Mouse (Mus musculus) lung, embryonic 16.5 days (tissue): ENCODE data around the gene Lman1l. TPM values are rescaled to one million over a fixed set of nuclear protein-coding genes. Genes with fewer than 3 reads are reported as not detected.

Experiments
- ATAC-seq: fragments of 200-750 bp; cut with Nextera tagmentation; 2 replicates; pipeline ENCODE4 v1.8.0; 2017; ENCODE audit warnings: low read depth, mild to moderate bottlenecking, moderate library complexity
- H3K27ac ChIP-seq: fragments of 300-500 bp; sonication (generic); 2 replicates; pipeline ENCODE4 v1.5.1; 2014; ENCODE audit warnings: mild to moderate bottlenecking, control low read depth, low read length
- H3K27me3 ChIP-seq: fragments of 300-500 bp; sonication (generic); 2 replicates; pipeline ENCODE4 v1.6.1; 2014; ENCODE audit warnings: low read depth, low read length, mixed read lengths; ENCODE audit not compliant: control insufficient read depth, insufficient read depth
- H3K36me3 ChIP-seq: fragments of 300-500 bp; sonication (generic); 2 replicates; pipeline ENCODE4 v1.6.1; 2014; ENCODE audit warnings: low read length; ENCODE audit not compliant: control insufficient read depth, insufficient read depth
- H3K4me1 ChIP-seq: fragments of 300-500 bp; sonication (generic); replicated peaks from 2 replicates; pipeline ENCODE4 v1.6.1; 2014; ENCODE audit warnings: low read length, mixed read lengths; ENCODE audit not compliant: control insufficient read depth, insufficient read depth
- H3K4me2 ChIP-seq: fragments of 300-500 bp; sonication (generic); 2 replicates; pipeline ENCODE4 v1.6.1; 2014; ENCODE audit warnings: low read depth, low read length, control low read depth
- H3K4me3 ChIP-seq: fragments of 300-500 bp; sonication (generic); 2 replicates; pipeline ENCODE4 v1.5.1; 2014; ENCODE audit warnings: mild to moderate bottlenecking, low read length, control low read depth
- H3K9ac ChIP-seq: fragments of 300-500 bp; sonication (generic); 2 replicates; pipeline ENCODE4 v1.6.1; 2014; ENCODE audit warnings: low read length, control low read depth
- H3K9me3 ChIP-seq: fragments of 300-500 bp; sonication (generic); 2 replicates; pipeline ENCODE4 v1.6.1; 2016; ENCODE audit warnings: low read length; ENCODE audit not compliant: control insufficient read depth
- WGBS: fragments of 180-500 bp; shearing (Covaris S2); extraction: QIAGEN DNeasy Blood & Tissue Kit; methylation state at CpG from one replicate; pipeline ENCODE4 v1.1.7; 2014; 5-methylcytosine and 5-hydroxymethylcytosine counted together
- polyA plus RNA-seq: library from polyadenylated mRNA; unstranded; fragments of >200 nt; fragmentation: Nextera tagmentation; extraction: Ambion mirVana; gene quantifications from 2 replicates; pipeline ENCODE4 v1.2.1, GENCODE M21; 2015

Gene Lman1l
- polyA plus RNA-seq, 1 experiment from 2014 or later = not detected

DNA sequence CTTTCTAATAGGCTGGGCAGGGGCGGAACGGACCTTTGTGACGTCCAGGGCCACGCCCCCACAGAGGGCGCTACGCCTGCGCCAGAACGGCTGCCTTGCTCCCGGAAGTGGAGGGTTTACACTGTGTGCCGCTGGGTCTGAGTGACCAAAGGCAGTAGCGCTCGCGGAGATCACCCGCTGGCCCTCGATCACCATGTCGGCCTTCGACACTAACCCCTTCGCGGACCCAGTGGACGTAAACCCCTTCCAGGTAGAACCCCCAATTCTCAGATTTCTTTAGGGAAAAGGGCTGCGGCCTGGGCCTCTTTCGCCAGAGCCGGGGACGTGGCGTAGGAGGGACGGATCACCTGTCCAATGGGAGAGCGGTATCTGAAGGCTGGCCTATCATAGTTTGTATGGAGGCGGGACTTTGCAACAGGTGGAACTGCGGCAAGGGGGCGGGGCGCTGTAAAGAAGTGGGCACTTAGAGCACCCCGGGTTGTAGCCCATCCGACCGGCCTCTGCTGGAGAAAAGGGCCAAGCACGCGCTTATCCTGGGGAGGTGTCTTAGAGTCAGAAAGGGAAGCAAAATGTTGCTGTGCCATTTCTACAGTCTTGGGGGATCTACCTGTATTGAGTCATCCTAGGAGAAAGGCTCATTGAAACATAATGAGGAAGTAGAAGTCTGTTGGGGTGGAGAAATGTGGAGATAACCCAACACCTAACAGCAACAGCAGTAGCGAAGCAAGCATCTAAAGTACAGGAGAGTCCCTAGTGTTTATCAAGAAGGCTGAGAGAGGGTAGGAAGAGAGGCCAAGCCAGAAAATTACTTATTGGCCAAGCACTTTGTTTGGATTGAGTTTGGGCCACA is 59.5 kb downstream of the Lman1l start, which contains the start of gene Scamp2:
TSS of gene Scamp2 (plus strand) at position 83 of the 850 bp plus-strand sequence.
- no peaks in the 10 kb centered on the region for H3K9me3 ChIP-seq
- peak within 1 kb of the TSS; percentile 74 for H3K4me3 ChIP-seq
- ATAC-seq = peak; percentile 99
- H3K9ac ChIP-seq = peak within 1 kb of the TSS; percentile 79
- peak within 1 kb of the TSS; percentile 63 for H3K4me2 ChIP-seq
- no peaks in the 10 kb centered on the region for H3K36me3 ChIP-seq
- H3K27ac ChIP-seq = peak within 1 kb of the TSS; percentile 67
- no peaks in the 10 kb centered on the region for H3K27me3 ChIP-seq
- WGBS = 1% methylated on average over 37 of the region's 37 CpGs
- H3K4me1 ChIP-seq = peaks cover 19% of the 10 kb centered on the region

GRCm38 (mm10) chr9:57560263-57560662 is 60.3 kb downstream of the Lman1l start:
- H3K27ac ChIP-seq = no peak overlapping the region
- 26% methylated on average over 7 of the region's 7 CpGs for WGBS

GRCm38 (mm10) chr9:57559568-57559967 is 61.0 kb downstream of the Lman1l start:
- Histone ChIP-seq H3K4me1 (peaks cover 18% of the 10 kb centered on the region), H3K36me3 (no peaks in the 10 kb centered on the region), H3K9ac (no peak overlapping the region), H3K27me3 (no peaks in the 10 kb centered on the region), H3K9me3 (no peaks in the 10 kb centered on the region), H3K27ac (no peak overlapping the region), H3K4me2 (no peak overlapping the region), H3K4me3 (no peak overlapping the region)
- ATAC-seq = no peak
- 73% methylated on average over 2 of the region's 2 CpGs for WGBS

More at GRCm38 (mm10) chr9:57560263-57560662, 60.3 kb downstream of the Lman1l start:
- ATAC-seq = no peak
- Histone ChIP-seq H3K4me3 (peak overlapping the region; percentile 74), H3K36me3 (no peaks in the 10 kb centered on the region), H3K27me3 (no peaks in the 10 kb centered on the region), H3K4me1 (peaks cover 18% of the 10 kb centered on the region), H3K9me3 (no peaks in the 10 kb centered on the region), H3K9ac (peak overlapping the region; percentile 79), H3K4me2 (peak overlapping the region; percentile 63)

DNA sequence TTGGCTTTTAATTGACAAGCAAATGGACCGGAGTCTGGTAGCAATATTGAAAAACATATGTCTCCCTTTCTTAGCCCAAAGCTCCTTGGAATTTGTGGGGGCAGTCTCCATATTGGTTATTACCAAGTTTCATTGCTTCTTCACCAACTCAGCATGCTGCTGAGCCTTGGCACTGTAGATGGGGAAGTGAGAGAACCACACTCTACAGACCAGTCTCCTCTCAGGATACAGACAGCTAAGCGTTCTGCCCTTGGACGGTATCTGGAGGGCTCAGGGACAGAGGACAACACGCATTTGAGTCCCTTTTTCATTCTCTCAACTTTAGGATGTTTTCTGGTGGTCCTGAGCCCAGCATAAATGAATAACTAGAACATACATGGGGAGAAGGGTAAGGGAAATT is 61.9 kb downstream of the Lman1l start:
- Histone ChIP-seq H3K4me2 (no peak overlapping the region), H3K27me3 (no peaks in the 10 kb centered on the region), H3K9ac (no peak overlapping the region), H3K27ac (no peak overlapping the region), H3K9me3 (no peaks in the 10 kb centered on the region), H3K4me1 (peaks cover 18% of the 10 kb centered on the region), H3K4me3 (no peak overlapping the region), H3K36me3 (no peaks in the 10 kb centered on the region)
- 83% methylated on average over 4 of the region's 4 CpGs for WGBS
- ATAC-seq = no peak

GRCm38 (mm10) chr9:57557215-57557614 is 63.4 kb downstream of the Lman1l start:
- 67% methylated on average over 3 of the region's 3 CpGs for WGBS
- Histone ChIP-seq H3K4me2 (no peak overlapping the region), H3K9me3 (no peaks in the 10 kb centered on the region), H3K4me3 (no peak overlapping the region), H3K4me1 (peaks cover 10% of the 10 kb centered on the region), H3K9ac (no peak overlapping the region), H3K36me3 (no peaks in the 10 kb centered on the region), H3K27me3 (no peaks in the 10 kb centered on the region), H3K27ac (no peak overlapping the region)
- ATAC-seq = no peak

Other genes starting within 250 kb of the Lman1l start
- gene Ppcdc, start 180.7 kb downstream of the Lman1l start, polyA plus RNA-seq = 24.8 and 27.6 TPM in 2 replicates
- 6.2 and 7.0 TPM in 2 replicates for gene Scamp5, start 152.7 kb downstream of the Lman1l start, polyA plus RNA-seq
- 2.1 TPM in 2 replicates for gene Rpp25, start 116.7 kb downstream of the Lman1l start, polyA plus RNA-seq
- 448 and 496 TPM in 2 replicates for gene Cox5a, start 99.5 kb downstream of the Lman1l start, polyA plus RNA-seq
- 18.3 and 19.0 TPM in 2 replicates for gene Fam219b, start 83.2 kb downstream of the Lman1l start, polyA plus RNA-seq
- gene Mpi, start 68.0 kb downstream of the Lman1l start, polyA plus RNA-seq = 38.6 and 40.9 TPM in 2 replicates
- gene Scamp2, start 59.8 kb downstream of the Lman1l start, polyA plus RNA-seq = 66.9 and 70.3 TPM in 2 replicates
- gene Ulk3, start 31.3 kb downstream of the Lman1l start, polyA plus RNA-seq = 17.3 and 17.9 TPM in 2 replicates
- not detected in 2 replicates for gene Cplx3, start 14.5 kb downstream of the Lman1l start, polyA plus RNA-seq
- 25.5 and 27.8 TPM in 2 replicates for gene Csk, start 32.9 kb upstream of the Lman1l start, polyA plus RNA-seq
- not detected in 2 replicates for gene Cyp1a2, start 62.9 kb upstream of the Lman1l start, polyA plus RNA-seq
- 0.13 TPM in 1 of 2 replicates, not detected in the other for gene Cyp1a1, start 67.2 kb upstream of the Lman1l start, polyA plus RNA-seq
- 31.1 TPM in 2 replicates for gene Edc3, start 87.8 kb upstream of the Lman1l start, polyA plus RNA-seq
- gene Clk3, start 145.1 kb upstream of the Lman1l start, polyA plus RNA-seq = 76.6 and 89.5 TPM in 2 replicates
- gene Arid3b, start 216.0 kb upstream of the Lman1l start, polyA plus RNA-seq = 4.3 and 4.9 TPM in 2 replicates